Mouse (Mus musculus) bone marrow macrophage, adult 2 months (primary cell): ENCODE measurements around the gene Nckap5. TPM values are rescaled to one million over a fixed set of nuclear protein-coding genes. Genes with fewer than 3 reads are reported as not detected.

ENCODE experiments used
- H3K27ac ChIP-seq: 2 replicates; pipeline ENCODE4 v1.5.1; 2012; ENCODE audit warnings: low read depth, low read length; ENCODE audit not compliant: insufficient read depth
- H3K4me1 ChIP-seq: 2 replicates; pipeline ENCODE4 v1.6.1; 2012; ENCODE audit warnings: low read length; ENCODE audit not compliant: control insufficient read depth, insufficient read depth
- H3K4me3 ChIP-seq: 2 replicates; pipeline ENCODE4 v1.5.1; 2012; ENCODE audit warnings: mild to moderate bottlenecking, low read length, moderate library complexity; ENCODE audit not compliant: insufficient read depth
- CTCF ChIP-seq: IDR thresholded peaks from 2 replicates; pipeline ENCODE4 v1.5.1; 2012; ENCODE audit warnings: low read depth, mild to moderate bottlenecking, low read length, moderate library complexity
- POLR2A ChIP-seq: IDR thresholded peaks from 2 replicates; pipeline ENCODE4 v1.6.1; 2012; ENCODE audit warnings: mild to moderate bottlenecking, low read depth, low read length, borderline replicate concordance
- polyA plus RNA-seq: library from polyadenylated mRNA; stranded (reverse); fragments of >200 nt; gene quantifications from 2 replicates; pipeline ENCODE4 v1.2.4, GENCODE M21; 2012; ENCODE audit not compliant: missing spikeins, insufficient read depth, insufficient read length

Gene Nckap5
- polyA plus RNA-seq, 1 experiment, result not detected

DNA sequence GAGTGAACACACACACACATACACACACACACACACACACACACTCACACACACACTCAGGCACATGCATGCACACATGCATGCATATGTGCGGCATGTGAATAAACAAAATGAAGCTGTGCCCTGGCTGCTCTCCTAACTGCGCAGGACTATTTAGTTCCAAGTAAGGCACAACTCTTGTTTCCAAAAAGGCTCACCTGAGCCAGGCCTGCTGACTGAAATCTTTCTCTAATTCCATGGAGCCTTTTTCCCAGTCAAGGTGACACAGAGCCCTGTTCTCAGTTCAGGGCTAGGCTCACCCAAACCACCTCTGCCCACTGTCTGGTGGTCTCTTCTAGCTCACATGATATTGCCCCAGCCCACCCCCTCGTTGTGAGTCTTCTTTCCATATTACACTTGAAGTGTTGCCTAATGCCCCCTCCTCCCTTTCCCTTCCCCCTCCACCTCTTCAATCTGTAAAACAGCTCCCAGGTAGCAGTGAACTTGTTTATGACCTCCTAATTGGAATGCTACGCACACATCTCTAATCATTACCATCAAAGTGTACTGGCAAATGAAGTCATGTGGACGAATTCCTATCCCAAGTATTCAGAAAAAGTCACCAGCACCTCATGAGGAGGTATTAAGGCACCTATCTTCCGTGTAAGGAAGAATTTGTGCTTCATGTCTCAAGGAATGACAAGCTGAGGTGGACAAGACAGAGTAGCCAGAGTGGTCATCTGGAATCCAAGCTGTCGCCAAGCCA is 226.7 kb downstream of the Nckap5 start:
- no peak for TF ChIP-seq CTCF
- no peak for TF ChIP-seq POLR2A
- Histone ChIP-seq H3K4me1 (no peaks in the 10 kb centered on the region), H3K27ac (no peak overlapping the region), H3K4me3 (no peak overlapping the region)

DNA sequence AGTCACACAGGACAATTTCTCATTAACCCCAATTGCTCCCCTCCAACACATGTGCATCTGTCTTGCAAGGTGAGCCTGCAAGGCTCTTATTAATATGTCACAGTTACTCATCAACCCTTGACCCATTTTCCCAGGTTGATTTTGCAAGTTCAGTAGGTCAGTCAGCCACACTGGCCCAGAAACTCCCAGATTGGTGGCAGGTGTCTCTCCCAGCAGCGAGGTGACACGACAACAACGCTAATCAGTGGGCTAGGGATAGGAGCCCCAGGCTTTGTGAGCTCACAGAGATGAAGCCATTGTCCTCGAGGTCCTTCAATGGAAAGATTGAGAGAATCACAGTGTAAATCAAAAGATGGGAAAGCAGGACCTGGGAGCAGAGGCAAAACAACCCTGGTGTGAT is 230.0 kb downstream of the Nckap5 start:
- H3K4me1 ChIP-seq, result no peaks in the 10 kb centered on the region
- TF ChIP-seq CTCF (no peak), POLR2A (no peak)
- H3K4me3 ChIP-seq, result no peak overlapping the region
- H3K27ac ChIP-seq, result no peak overlapping the region

DNA sequence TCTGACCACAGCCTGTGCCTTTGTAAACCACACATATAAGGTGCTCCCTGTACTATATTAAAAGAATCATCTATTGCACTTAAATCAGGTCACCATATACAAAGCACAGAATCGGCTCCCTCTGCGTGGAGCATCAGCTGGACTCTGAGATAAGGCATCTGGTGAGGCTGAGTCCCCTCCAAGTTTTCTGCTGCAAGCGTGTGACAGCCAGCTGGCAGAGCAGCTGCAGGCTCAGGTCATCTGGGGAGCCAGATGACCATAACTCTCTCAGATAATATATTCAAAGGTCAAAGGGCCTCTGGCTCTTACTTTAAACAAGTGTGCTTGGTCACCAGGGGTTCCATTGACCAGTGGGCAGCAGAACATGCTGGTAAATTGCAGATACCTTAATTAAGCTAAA is 233.2 kb downstream of the Nckap5 start:
- H3K4me3 ChIP-seq, result no peak overlapping the region
- no peaks in the 10 kb centered on the region for H3K4me1 ChIP-seq
- H3K27ac ChIP-seq, result no peak overlapping the region
- TF ChIP-seq POLR2A (no peak), CTCF (no peak)

DNA sequence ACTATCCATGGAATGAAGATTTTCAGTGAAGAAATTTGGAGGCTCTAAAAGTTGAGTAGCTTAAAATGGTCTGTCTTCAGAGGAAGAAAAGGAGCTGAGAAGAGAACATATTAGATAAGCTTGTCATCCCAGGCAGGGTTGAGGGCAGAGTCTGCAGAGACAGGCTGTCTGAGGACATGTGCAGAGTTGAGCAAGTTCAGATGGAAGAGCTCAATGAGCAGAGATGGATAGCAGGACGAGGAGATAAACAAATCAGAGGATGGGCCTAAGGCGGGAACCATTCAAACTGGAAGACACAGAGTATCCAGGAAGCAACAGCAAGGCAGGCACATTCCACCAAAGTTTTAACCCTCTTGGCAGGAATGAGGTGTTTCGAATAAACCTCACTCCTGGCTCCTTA is 235.8 kb downstream of the Nckap5 start:
- no peak overlapping the region for H3K27ac ChIP-seq
- no peaks in the 10 kb centered on the region for H3K4me1 ChIP-seq
- no peak overlapping the region for H3K4me3 ChIP-seq
- TF ChIP-seq CTCF (no peak), POLR2A (no peak)

DNA sequence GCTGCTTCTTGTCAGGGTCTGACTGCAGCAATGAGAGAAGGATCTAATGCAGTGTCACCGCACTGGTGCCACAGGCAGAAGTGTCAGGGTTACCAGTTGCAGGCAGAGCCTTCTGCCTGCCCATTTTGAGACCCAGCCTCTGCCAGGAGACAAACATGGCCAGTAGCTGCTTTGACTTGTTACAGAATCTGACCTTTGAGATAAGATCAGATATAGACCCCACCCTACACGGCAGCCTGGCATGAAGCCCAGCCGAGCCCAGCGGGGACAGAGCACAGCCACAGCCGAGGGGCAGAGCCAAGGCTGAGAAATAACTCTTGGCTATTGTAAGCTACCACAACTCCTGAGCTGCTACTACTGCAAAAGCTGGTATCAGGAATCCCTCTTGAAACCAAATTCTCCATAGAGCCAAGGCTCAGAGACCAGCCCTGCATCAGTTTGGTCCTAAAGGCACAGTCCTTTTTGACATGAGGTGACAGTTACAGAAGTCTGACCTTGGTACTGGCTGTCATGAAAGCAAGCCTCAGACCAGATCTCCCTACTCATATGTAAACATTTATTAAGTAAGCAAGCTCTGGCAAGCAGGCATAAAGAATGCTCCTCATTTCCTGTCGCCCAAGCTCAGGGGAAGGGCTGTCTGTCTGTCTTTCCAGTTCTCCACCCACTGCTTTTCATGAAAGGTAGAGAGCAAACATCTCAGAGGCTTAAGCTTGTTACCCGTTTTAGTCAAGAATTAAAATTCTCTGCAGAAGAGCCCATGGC is 237.4 kb downstream of the Nckap5 start:
- TF ChIP-seq POLR2A (no peak), CTCF (no peak)
- H3K27ac ChIP-seq, result no peak overlapping the region
- H3K4me3 ChIP-seq, result no peak overlapping the region
- no peaks in the 10 kb centered on the region for H3K4me1 ChIP-seq

DNA sequence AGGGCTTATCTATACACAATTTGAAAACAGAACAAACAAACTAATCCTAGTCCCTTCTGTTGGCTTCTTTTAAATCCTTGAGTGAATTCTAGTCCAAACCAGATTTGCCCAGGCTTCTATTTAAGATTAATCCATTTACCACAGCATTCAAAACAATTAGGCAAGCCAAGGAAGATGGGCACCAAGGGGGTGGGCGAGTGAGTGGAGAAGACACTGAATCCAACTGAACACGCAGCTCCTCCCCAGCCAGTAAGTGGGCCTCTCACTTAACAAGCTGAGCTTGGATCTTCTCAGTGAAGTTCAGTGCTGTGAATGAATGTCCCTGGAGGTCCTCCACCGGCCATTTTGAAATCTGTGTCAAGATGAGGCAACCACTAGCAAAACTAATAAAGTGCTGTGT is 239.7 kb downstream of the Nckap5 start:
- no peak for TF ChIP-seq POLR2A
- TF ChIP-seq CTCF, result no peak
- Histone ChIP-seq H3K4me3 (no peak overlapping the region), H3K4me1 (no peaks in the 10 kb centered on the region), H3K27ac (no peak overlapping the region)

DNA sequence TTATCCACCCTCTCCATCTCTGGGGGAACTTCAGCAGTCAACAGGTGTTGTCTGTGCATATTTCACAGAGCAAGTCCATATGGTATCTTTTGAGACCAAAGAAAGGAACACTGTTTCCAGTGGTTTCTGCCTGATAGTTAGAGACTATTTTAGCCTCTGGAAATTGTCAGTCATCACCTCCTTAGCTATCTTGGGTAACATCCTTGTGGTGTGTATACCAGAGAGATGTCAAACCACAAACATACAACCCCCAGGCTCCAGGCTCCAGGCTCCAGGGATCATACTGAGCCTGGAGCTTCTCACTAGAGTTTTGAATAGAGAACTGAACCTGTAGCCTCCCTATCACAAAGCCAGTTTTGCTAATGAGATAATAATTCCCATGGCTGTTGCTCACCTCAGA is 252.4 kb downstream of the Nckap5 start:
- H3K4me1 ChIP-seq, result no peaks in the 10 kb centered on the region
- H3K27ac ChIP-seq, result no peak overlapping the region
- TF ChIP-seq CTCF (no peak), POLR2A (no peak)
- H3K4me3 ChIP-seq, result no peak overlapping the region

DNA sequence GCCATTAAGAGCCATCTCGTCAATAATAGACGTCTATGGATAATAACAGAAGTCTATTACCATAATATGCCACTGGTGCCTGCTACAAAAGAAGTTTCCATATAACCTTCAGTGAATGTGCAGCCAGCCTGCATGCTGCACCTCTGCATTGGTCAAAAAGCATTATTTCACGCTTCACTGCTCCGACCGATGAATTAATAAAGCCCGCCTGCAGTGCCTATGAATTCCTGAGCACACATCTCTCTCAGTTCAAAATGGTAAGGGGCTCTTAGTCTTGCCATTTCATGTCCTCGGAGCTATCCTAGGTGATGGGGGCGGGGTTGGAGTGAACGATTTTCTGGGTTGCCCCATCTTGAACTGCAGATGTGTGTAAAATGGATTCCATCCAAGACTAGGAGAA is 256.3 kb downstream of the Nckap5 start:
- no peaks in the 10 kb centered on the region for H3K4me1 ChIP-seq
- no peak overlapping the region for H3K4me3 ChIP-seq
- TF ChIP-seq POLR2A, result no peak
- no peak for TF ChIP-seq CTCF

DNA sequence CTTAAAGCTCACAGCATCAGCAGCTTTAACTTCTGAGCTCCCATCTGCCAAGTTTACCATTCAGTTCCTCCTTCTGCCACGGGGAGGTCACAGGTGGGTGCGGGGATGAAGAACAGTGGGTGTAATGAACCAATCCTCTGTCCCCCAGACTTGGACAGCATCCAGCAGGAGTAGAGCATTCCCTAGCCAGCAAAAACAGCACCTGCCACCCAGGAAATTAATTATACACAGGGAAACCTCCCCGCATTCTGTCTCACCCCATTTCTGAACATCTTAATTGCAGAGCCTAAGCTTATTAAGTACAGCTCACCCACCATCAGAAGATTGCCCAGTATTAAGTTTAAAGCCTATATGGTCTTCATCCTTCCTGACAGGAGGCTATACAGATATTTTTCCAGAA is 256.9 kb downstream of the Nckap5 start:
- TF ChIP-seq POLR2A, result no peak
- no peak for TF ChIP-seq CTCF
- Histone ChIP-seq H3K4me1 (no peaks in the 10 kb centered on the region), H3K27ac (no peak overlapping the region), H3K4me3 (no peak overlapping the region)

More for the DNA sequence above, 256.3 kb downstream of the Nckap5 start:
- no peak overlapping the region for H3K27ac ChIP-seq

DNA sequence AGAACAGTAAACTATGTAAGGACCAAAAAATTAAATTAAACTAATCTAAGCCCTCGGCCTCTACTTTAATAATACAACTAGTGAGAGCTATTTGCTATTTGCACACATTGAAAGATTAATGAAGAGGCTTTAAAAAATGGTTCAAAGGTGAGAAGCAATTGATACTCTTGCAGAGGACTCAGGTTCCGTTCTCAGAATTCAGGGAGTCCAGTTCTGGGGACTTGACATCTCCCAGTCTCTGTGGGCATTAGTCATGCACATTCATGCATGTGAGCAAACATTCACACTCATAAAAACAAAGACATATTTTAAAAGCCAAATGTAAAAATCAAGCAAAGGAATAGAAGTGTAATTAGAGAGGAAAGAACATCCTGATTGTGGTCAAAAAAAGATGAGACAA is 257.5 kb downstream of the Nckap5 start:
- no peak overlapping the region for H3K27ac ChIP-seq
- no peak overlapping the region for H3K4me3 ChIP-seq
- no peak for TF ChIP-seq POLR2A
- no peak for TF ChIP-seq CTCF
- H3K4me1 ChIP-seq, result no peaks in the 10 kb centered on the region
